Mouse (Mus musculus) hindbrain, embryonic 16.5 days (tissue): ENCODE data around the gene Tmem260. TPM values are rescaled to one million over a fixed set of nuclear protein-coding genes. Genes with fewer than 3 reads are reported as not detected.
A peak's percentile ranks its signal among the peaks of the same experiment; 100 is the strongest.

Experiments used
- ATAC-seq: fragments of 200-750 bp; cut with Nextera tagmentation; 2 replicates; pipeline ENCODE4 v1.8.0; 2017; ENCODE audit warnings: moderate TSS enrichment, moderate library complexity
- H3K27ac ChIP-seq: fragments of 300-500 bp; sonication (generic); 2 replicates; pipeline ENCODE4 v1.5.1; 2014; ENCODE audit warnings: low read depth, mild to moderate bottlenecking, control low read depth, low read length, moderate library complexity
- H3K27me3 ChIP-seq: fragments of 300-500 bp; sonication (generic); replicated peaks from 2 replicates; pipeline ENCODE4 v1.6.1; 2014; ENCODE audit warnings: low read length; ENCODE audit not compliant: control insufficient read depth, insufficient read depth
- H3K36me3 ChIP-seq: fragments of 300-500 bp; sonication (generic); 2 replicates; pipeline ENCODE4 v1.6.1; 2014; ENCODE audit warnings: mild to moderate bottlenecking, low read length, moderate library complexity, mixed read lengths; ENCODE audit not compliant: control insufficient read depth, insufficient read depth
- H3K4me1 ChIP-seq: fragments of 300-500 bp; sonication (generic); 2 replicates; pipeline ENCODE4 v1.6.1; 2014; ENCODE audit warnings: low read depth, low read length; ENCODE audit not compliant: control insufficient read depth, insufficient read depth
- H3K4me2 ChIP-seq: fragments of 300-500 bp; sonication (generic); 2 replicates; pipeline ENCODE4 v1.6.1; 2014; ENCODE audit warnings: mild to moderate bottlenecking, low read length, control low read depth, moderate library complexity
- H3K4me3 ChIP-seq: fragments of 300-500 bp; sonication (generic); 2 replicates; pipeline ENCODE4 v1.5.1; 2014; ENCODE audit warnings: mild to moderate bottlenecking, low read length, control low read depth, moderate library complexity
- H3K9ac ChIP-seq: fragments of 300-500 bp; sonication (generic); 2 replicates; pipeline ENCODE4 v1.6.1; 2014; ENCODE audit warnings: low read depth, mild to moderate bottlenecking, control low read depth, low read length, moderate library complexity
- H3K9me3 ChIP-seq: fragments of 300-500 bp; sonication (generic); 2 replicates; pipeline ENCODE4 v1.6.1; 2014; ENCODE audit warnings: mild to moderate bottlenecking, low read length, moderate library complexity; ENCODE audit not compliant: control insufficient read depth
- WGBS: fragments of 180-500 bp; shearing (Covaris S2); extraction: QIAGEN DNeasy Blood & Tissue Kit; methylation state at CpG from one replicate; pipeline ENCODE4 v1.1.7; 2014; 5-methylcytosine and 5-hydroxymethylcytosine counted together
- polyA plus RNA-seq: library from polyadenylated mRNA; unstranded; fragments of >200 nt; fragmentation: Nextera tagmentation; extraction: Ambion mirVana; gene quantifications from 2 replicates; pipeline ENCODE4 v1.2.1, GENCODE M21; 2015

Tmem260 gene
- polyA plus RNA-seq, 1 experiment from 2014 or later: 13.7 TPM

GRCm38 (mm10) chr14:48431978-48432377 is 13.9 kb upstream of the Tmem260 start:
- no peak for ATAC-seq
- Histone ChIP-seq H3K9ac (no peak overlapping the region), H3K27me3 (no peaks in the 10 kb centered on the region), H3K36me3 (no peaks in the 10 kb centered on the region), H3K27ac (no peak overlapping the region), H3K4me1 (peaks cover 3% of the 10 kb centered on the region; the same call in 1 of the 2 replicates), H3K4me3 (no peak overlapping the region), H3K4me2 (no peak overlapping the region), H3K9me3 (no peaks in the 10 kb centered on the region)
- WGBS: 88% methylated on average over 2 of the region's 2 CpGs

- H3K9ac ChIP-seq: no peak overlapping the region
Measured at GRCm38 (mm10) chr14:48443796-48444195, 2.1 kb upstream of the Tmem260 start.

GRCm38 (mm10) chr14:48451966-48452407 is 6.1 kb downstream of the Tmem260 start:
- Histone ChIP-seq H3K36me3 (peaks cover 3% of the 10 kb centered on the region; the same call in 1 of the 2 replicates), H3K27me3 (no peaks in the 10 kb centered on the region), H3K27ac (no peak overlapping the region), H3K9me3 (no peaks in the 10 kb centered on the region), H3K9ac (no peak overlapping the region), H3K4me3 (no peak overlapping the region), H3K4me1 (peaks cover 7% of the 10 kb centered on the region), H3K4me2 (no peak overlapping the region)
- no peak for ATAC-seq
- WGBS: 83% methylated on average over 18 of the region's 18 CpGs

More at GRCm38 (mm10) chr14:48443796-48444195, 2.1 kb upstream of the Tmem260 start:
- Histone ChIP-seq H3K36me3 (no peaks in the 10 kb centered on the region), H3K9me3 (no peaks in the 10 kb centered on the region), H3K27me3 (no peaks in the 10 kb centered on the region; the same call in 1 of the 2 replicates), H3K4me1 (peaks cover 9% of the 10 kb centered on the region), H3K4me3 (no peak overlapping the region), H3K4me2 (no peak overlapping the region), H3K27ac (no peak overlapping the region)
- ATAC-seq: no peak
- 58% methylated on average over 3 of the region's 3 CpGs for WGBS

- Histone ChIP-seq H3K27me3 (no peaks in the 10 kb centered on the region), H3K27ac (no peak overlapping the region), H3K4me1 (no peaks in the 10 kb centered on the region), H3K9ac (no peak overlapping the region), H3K9me3 (no peaks in the 10 kb centered on the region), H3K36me3 (peaks cover 3% of the 10 kb centered on the region; the same call in 1 of the 2 replicates), H3K4me2 (no peak overlapping the region), H3K4me3 (no peak overlapping the region)
- ATAC-seq: no peak
- WGBS: 65% methylated on average over 5 of the region's 5 CpGs
Measured at GRCm38 (mm10) chr14:48453411-48453810, 7.5 kb downstream of the Tmem260 start.

- Histone ChIP-seq H3K9ac (no peak overlapping the region), H3K36me3 (peaks cover 9% of the 10 kb centered on the region), H3K27me3 (no peaks in the 10 kb centered on the region), H3K9me3 (no peaks in the 10 kb centered on the region), H3K4me1 (no peaks in the 10 kb centered on the region), H3K4me3 (no peak overlapping the region), H3K4me2 (no peak overlapping the region), H3K27ac (no peak overlapping the region)
- peak; percentile 80 for ATAC-seq
- WGBS: 55% methylated on average over 12 of the region's 12 CpGs
Measured at GRCm38 (mm10) chr14:48456305-48457092, 10.6 kb downstream of the Tmem260 start.

GRCm38 (mm10) chr14:48457288-48457938 is 11.5 kb downstream of the Tmem260 start:
- Histone ChIP-seq H3K27ac (no peak overlapping the region), H3K4me2 (no peak overlapping the region), H3K36me3 (peaks cover 6% of the 10 kb centered on the region; the same call in 1 of the 2 replicates), H3K27me3 (no peaks in the 10 kb centered on the region), H3K9ac (no peak overlapping the region), H3K4me1 (no peaks in the 10 kb centered on the region), H3K4me3 (no peak overlapping the region), H3K9me3 (no peaks in the 10 kb centered on the region)
- no peak for ATAC-seq
- 86% methylated on average over 16 of the region's 16 CpGs for WGBS

- Histone ChIP-seq H3K9ac (no peak overlapping the region), H3K4me3 (no peak overlapping the region), H3K27me3 (no peaks in the 10 kb centered on the region), H3K27ac (no peak overlapping the region), H3K9me3 (no peaks in the 10 kb centered on the region), H3K36me3 (peaks cover 6% of the 10 kb centered on the region; the same call in 1 of the 2 replicates), H3K4me1 (no peaks in the 10 kb centered on the region), H3K4me2 (no peak overlapping the region)
- ATAC-seq: no peak
- 92% methylated on average over 9 of the region's 9 CpGs for WGBS
Measured at GRCm38 (mm10) chr14:48458901-48459300, 13.0 kb downstream of the Tmem260 start.

GRCm38 (mm10) chr14:48468339-48468738 is 22.4 kb downstream of the Tmem260 start:
- H3K9me3 ChIP-seq: no peaks in the 10 kb centered on the region
- no peaks in the 10 kb centered on the region for H3K27me3 ChIP-seq
- H3K36me3 ChIP-seq: no peaks in the 10 kb centered on the region
- H3K27ac ChIP-seq: no peak overlapping the region
- no peak overlapping the region for H3K4me3 ChIP-seq
- WGBS: 51% methylated on average over 7 of the region's 7 CpGs
- H3K4me2 ChIP-seq: no peak overlapping the region
- H3K9ac ChIP-seq: no peak overlapping the region
- H3K4me1 ChIP-seq: no peaks in the 10 kb centered on the region
- ATAC-seq: no peak

GRCm38 (mm10) chr14:48470742-48471487 is 25.0 kb downstream of the Tmem260 start:
- Histone ChIP-seq H3K9ac (no peak overlapping the region), H3K27ac (no peak overlapping the region), H3K4me2 (no peak overlapping the region), H3K9me3 (no peaks in the 10 kb centered on the region), H3K4me3 (no peak overlapping the region), H3K4me1 (no peaks in the 10 kb centered on the region), H3K27me3 (no peaks in the 10 kb centered on the region), H3K36me3 (peaks cover 3% of the 10 kb centered on the region; the same call in 1 of the 2 replicates)
- no peak for ATAC-seq
- 90% methylated on average over 10 of the region's 10 CpGs for WGBS
